Mouse (Mus musculus): ENCODE results near the gene Pi16. TPM values are rescaled to one million over a fixed set of nuclear protein-coding genes. Genes with fewer than 3 reads are reported as not detected.
A peak's percentile ranks its signal among the peaks of the same experiment; 100 is the strongest.
"Not testable (repeated sequence)": the region's sequence is repeated elsewhere in the genome, so short reads cannot be mapped to it uniquely, and the experiment has no call there.

Gene Pi16
- polyA plus RNA-seq, 1 experiment from 2014 or later = 1.9 TPM

GRCm38 (mm10) chr17:29341591-29342003, 24.1 kb downstream of the Pi16 start:
- DNase-seq (ENCODE audit: low spot score) = no peak
- Histone ChIP-seq H3K4me3 (peak overlapping the region; percentile 40), H3K9me3 (no peaks in the 10 kb centered on the region), H3K36me3 (peaks cover 67% of the 10 kb centered on the region), H3K27me3 (ENCODE audit: insufficient read depth, poor library complexity, severe bottlenecking) (no peaks in the 10 kb centered on the region), H3K27ac (peak overlapping the region; percentile 90), H3K4me1 (peaks cover 46% of the 10 kb centered on the region)
- 16% methylated on average over 9 of the region's 9 CpGs for WGBS

GRCm38 (mm10) chr17:29342010-29342910, 24.8 kb downstream of the Pi16 start:
- peaks cover 60% of the 10 kb centered on the region for H3K36me3 ChIP-seq
- H3K9me3 ChIP-seq = no peaks in the 10 kb centered on the region
- peaks cover 49% of the 10 kb centered on the region for H3K4me1 ChIP-seq
- peak overlapping the region; percentile 90 for H3K27ac ChIP-seq
- 22% methylated on average over 13 of the region's 13 CpGs for WGBS
- H3K27me3 ChIP-seq (ENCODE audit: insufficient read depth, poor library complexity, severe bottlenecking) = no peaks in the 10 kb centered on the region
- H3K4me3 ChIP-seq = peak overlapping the region; percentile 40
- peak; percentile 88 for DNase-seq (ENCODE audit: low spot score)

- peaks cover 51% of the 10 kb centered on the region for H3K36me3 ChIP-seq
- no peak overlapping the region for H3K4me3 ChIP-seq
- no peak for DNase-seq (ENCODE audit: low spot score)
- H3K9me3 ChIP-seq = no peaks in the 10 kb centered on the region
- WGBS = 88% methylated on average over 5 of the region's 5 CpGs
- no peak overlapping the region for H3K27ac ChIP-seq
- peaks cover 51% of the 10 kb centered on the region for H3K4me1 ChIP-seq
- H3K27me3 ChIP-seq (ENCODE audit: insufficient read depth, poor library complexity, severe bottlenecking) = no peaks in the 10 kb centered on the region
Observed at GRCm38 (mm10) chr17:29343241-29343640, 25.8 kb downstream of the Pi16 start.

- no peak for DNase-seq (ENCODE audit: low spot score)
- no peaks in the 10 kb centered on the region for H3K9me3 ChIP-seq
- 0 out of 2 replicates have a peak overlapping the region, but pooled peaks have one; percentile 4 for H3K27ac ChIP-seq
- peaks cover 51% of the 10 kb centered on the region for H3K4me1 ChIP-seq
- WGBS = 84% methylated on average over 12 of the region's 12 CpGs
- no peaks in the 10 kb centered on the region for H3K27me3 ChIP-seq (ENCODE audit: insufficient read depth, poor library complexity, severe bottlenecking)
- H3K36me3 ChIP-seq = peaks cover 30% of the 10 kb centered on the region
- no peak overlapping the region for H3K4me3 ChIP-seq
Observed at GRCm38 (mm10) chr17:29345272-29345671, 27.8 kb downstream of the Pi16 start.

- peak overlapping the region; percentile 97 for H3K27ac ChIP-seq
- H3K9me3 ChIP-seq = no peaks in the 10 kb centered on the region
- H3K4me3 ChIP-seq = peak overlapping the region; percentile 99
- H3K4me1 ChIP-seq = peaks cover 43% of the 10 kb centered on the region
- 4% methylated on average over 11 of the region's 11 CpGs for WGBS
- H3K27me3 ChIP-seq (ENCODE audit: insufficient read depth, poor library complexity, severe bottlenecking) = no peaks in the 10 kb centered on the region
- H3K36me3 ChIP-seq = peaks cover 24% of the 10 kb centered on the region
- no peak for DNase-seq (ENCODE audit: low spot score)
Observed at GRCm38 (mm10) chr17:29346496-29347125, 29.1 kb downstream of the Pi16 start.

GRCm38 (mm10) chr17:29347126-29347644, 29.7 kb downstream of the Pi16 start:
- peaks cover 37% of the 10 kb centered on the region for H3K4me1 ChIP-seq
- peak overlapping the region; percentile 99 for H3K4me3 ChIP-seq
- H3K27me3 ChIP-seq (ENCODE audit: insufficient read depth, poor library complexity, severe bottlenecking) = no peaks in the 10 kb centered on the region
- no peak for DNase-seq (ENCODE audit: low spot score)
- WGBS = under 1% methylated on average over 45 of the region's 45 CpGs
- H3K9me3 ChIP-seq = no peaks in the 10 kb centered on the region
- peaks cover 24% of the 10 kb centered on the region for H3K36me3 ChIP-seq
- H3K27ac ChIP-seq = peak overlapping the region; percentile 97

- H3K4me3 ChIP-seq = peak within 1 kb of the TSS; percentile 99
- H3K9me3 ChIP-seq = no peaks in the 10 kb centered on the region
- under 1% methylated on average over 53 of the region's 53 CpGs for WGBS
- H3K4me1 ChIP-seq = peaks cover 31% of the 10 kb centered on the region
- no peaks in the 10 kb centered on the region for H3K27me3 ChIP-seq (ENCODE audit: insufficient read depth, poor library complexity, severe bottlenecking)
- DNase-seq (ENCODE audit: low spot score) = peak; percentile 99
- peaks cover 20% of the 10 kb centered on the region for H3K36me3 ChIP-seq
- H3K27ac ChIP-seq = peak within 1 kb of the TSS; percentile 97
Observed at GRCm38 (mm10) chr17:29347645-29348256, 30.3 kb downstream of the Pi16 start, which contains the start of gene Mtch1. Mtch1 (minus strand) TSS chr17:29347934.

GRCm38 (mm10) chr17:29348996-29349395, 31.5 kb downstream of the Pi16 start:
- DNase-seq (ENCODE audit: low spot score) = no peak
- Histone ChIP-seq H3K27me3 (ENCODE audit: insufficient read depth, poor library complexity, severe bottlenecking) (no peaks in the 10 kb centered on the region), H3K9me3 (no peaks in the 10 kb centered on the region), H3K36me3 (peaks cover 8% of the 10 kb centered on the region), H3K4me3 (no peak overlapping the region), H3K4me1 (peaks cover 25% of the 10 kb centered on the region), H3K27ac (no peak overlapping the region)
- 76% methylated on average over 2 of the region's 2 CpGs for WGBS

GRCm38 (mm10) chr17:29351056-29351455, 33.6 kb downstream of the Pi16 start:
- 74% methylated on average over 5 of the region's 5 CpGs for WGBS

GRCm38 (mm10) chr17:29355461-29355840, 38.0 kb downstream of the Pi16 start:
- Histone ChIP-seq H3K36me3 (no peaks in the 10 kb centered on the region), H3K9me3 (no peaks in the 10 kb centered on the region), H3K27ac (peak overlapping the region; percentile 93), H3K4me1 (peaks cover 28% of the 10 kb centered on the region), H3K4me3 (no peak overlapping the region; the same call in 1 of the 2 replicates), H3K27me3 (ENCODE audit: insufficient read depth, poor library complexity, severe bottlenecking) (no peaks in the 10 kb centered on the region)
- 66% methylated on average over 5 of the region's 5 CpGs for WGBS
- DNase-seq (ENCODE audit: low spot score) = no peak

More at GRCm38 (mm10) chr17:29351056-29351455, 33.6 kb downstream of the Pi16 start:
- not testable (repeated sequence) for H3K9me3 ChIP-seq; H3K27me3 ChIP-seq (ENCODE audit: insufficient read depth, poor library complexity, severe bottlenecking); H3K4me3 ChIP-seq; DNase-seq (ENCODE audit: low spot score); H3K27ac ChIP-seq; H3K36me3 ChIP-seq
- peaks cover 25% of the 10 kb centered on the region for H3K4me1 ChIP-seq

GRCm38 (mm10) chr17:29355841-29356478, 38.5 kb downstream of the Pi16 start:
- Histone ChIP-seq H3K4me3 (peak overlapping the region; percentile 56), H3K27me3 (ENCODE audit: insufficient read depth, poor library complexity, severe bottlenecking) (no peaks in the 10 kb centered on the region), H3K27ac (peak overlapping the region; percentile 93), H3K36me3 (no peaks in the 10 kb centered on the region), H3K9me3 (no peaks in the 10 kb centered on the region), H3K4me1 (peaks cover 33% of the 10 kb centered on the region)
- WGBS = 19% methylated on average over 17 of the region's 17 CpGs
- peak; percentile 86 for DNase-seq (ENCODE audit: low spot score)

- Histone ChIP-seq H3K27ac (peak overlapping the region; percentile 93), H3K27me3 (ENCODE audit: insufficient read depth, poor library complexity, severe bottlenecking) (no peaks in the 10 kb centered on the region), H3K4me3 (peak overlapping the region; percentile 56), H3K9me3 (no peaks in the 10 kb centered on the region), H3K36me3 (no peaks in the 10 kb centered on the region), H3K4me1 (peaks cover 38% of the 10 kb centered on the region)
- peak; percentile 95 for DNase-seq (ENCODE audit: low spot score)
- WGBS = under 1% methylated on average over 11 of the region's 11 CpGs
Observed at GRCm38 (mm10) chr17:29356479-29356856, 39.0 kb downstream of the Pi16 start.

Data from heart, embryonic 10.5 days (tissue).